Mouse (Mus musculus) thymus, adult 2 months (tissue): ENCODE measurements around the gene Ccdc9b.

Experiments
- CTCF ChIP-seq: fragments of 200-500 bp; IDR thresholded peaks from 2 replicates; pipeline ENCODE4 v1.5.1; 2012; ENCODE audit warnings: mild to moderate bottlenecking, control low read depth, low read length, moderate library complexity, borderline replicate concordance; ENCODE audit not compliant: control insufficient read depth, poor library complexity, insufficient read depth; ENCODE audit errors: extremely low read depth
- POLR2A ChIP-seq: fragments of 200-500 bp; IDR thresholded peaks from 2 replicates; pipeline ENCODE4 v1.6.1; 2012; ENCODE audit warnings: mild to moderate bottlenecking, low read length, control low read depth, moderate library complexity; ENCODE audit not compliant: control insufficient read depth, poor library complexity, insufficient read depth; ENCODE audit errors: extremely low read depth

GRCm38 (mm10) chr2:118726873-118727272, 35.6 kb downstream of the Ccdc9b start:
- TF ChIP-seq POLR2A (no peak), CTCF (no peak)
